Mouse (Mus musculus): ENCODE results near the gene Mecom.

DNA sequence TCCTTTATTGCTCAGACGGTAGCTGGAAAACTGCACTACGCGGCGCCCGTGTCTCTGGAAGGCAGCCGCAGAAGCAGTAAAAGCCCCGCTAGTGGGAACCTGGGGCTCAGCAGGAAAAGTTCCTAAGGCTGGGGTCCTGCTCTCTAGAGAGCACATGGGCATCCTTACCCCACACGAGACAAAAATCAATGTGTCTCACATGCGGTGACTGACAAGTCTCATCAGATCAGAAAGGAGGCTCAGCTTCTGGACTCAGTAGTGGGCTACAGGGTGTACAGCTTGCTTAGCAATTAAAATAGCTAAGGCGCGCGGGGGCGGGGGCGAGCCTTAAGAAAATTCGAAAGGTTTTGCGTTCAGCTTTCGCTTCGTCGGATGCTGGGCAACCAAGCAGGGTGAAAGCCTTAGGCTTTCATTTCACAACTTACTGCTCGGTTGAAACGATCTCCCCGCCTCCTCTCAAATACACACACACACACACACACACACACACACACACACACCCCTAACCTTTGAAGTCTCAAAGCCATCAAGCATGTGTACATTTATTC is 40.7 kb downstream of the Mecom start:
- TF ChIP-seq GATA1 (IDR thresholded peaks at IDR 0.05; ENCODE audit: borderline replicate concordance, low read length) (no peak), FLI1 (IDR thresholded peaks at IDR 0.05; ENCODE audit: low read length) (no peak)
